Mouse (Mus musculus): ENCODE results near the gene Klc1.

DNA sequence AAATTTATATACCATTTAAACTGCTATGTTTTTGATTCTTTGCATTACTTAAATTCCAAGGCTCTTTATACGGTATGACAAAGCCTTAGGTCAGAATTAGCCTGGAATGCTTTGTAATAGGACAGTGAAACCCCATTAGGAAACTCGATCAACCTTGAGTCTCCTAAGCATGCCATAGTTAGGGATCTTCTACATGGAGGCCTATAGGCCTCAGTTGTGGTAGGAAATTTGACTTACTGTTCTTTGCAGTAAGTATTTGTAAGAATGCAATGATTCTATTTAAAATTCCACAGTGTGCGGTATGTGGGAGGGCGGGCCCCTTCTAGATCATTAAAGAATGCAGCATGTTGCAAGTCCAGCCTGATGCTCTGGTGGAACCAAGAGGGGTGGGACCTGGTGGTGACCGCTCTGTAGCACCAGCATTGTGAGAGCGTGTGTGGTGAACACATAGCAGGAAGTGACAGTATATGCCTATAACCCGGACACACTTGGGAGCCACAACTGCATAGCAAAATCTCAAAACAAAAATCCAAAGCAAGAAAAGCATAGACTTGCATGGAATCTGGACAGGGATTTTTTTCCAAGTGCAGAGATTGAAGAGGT is 1.8 kb downstream of the Klc1 start:
- TF ChIP-seq CTCF (IDR thresholded peaks at IDR 0.05; ENCODE audit: low read depth) (no peak), EP300 (IDR thresholded peaks at IDR 0.05; ENCODE audit: low read depth) (no peak)

All from liver, postnatal 0 days (tissue).